Mouse (Mus musculus) hindbrain, embryonic 16.5 days (tissue): ENCODE measurements around the gene Ier2. TPM values are rescaled to one million over a fixed set of nuclear protein-coding genes. Genes with fewer than 3 reads are reported as not detected.

Experiments
- polyA plus RNA-seq: library from polyadenylated mRNA; unstranded; fragments of >200 nt; fragmentation: Nextera tagmentation; extraction: Ambion mirVana; gene quantifications from 2 replicates; pipeline ENCODE4 v1.2.1, GENCODE M21; 2015

Ier2 gene
- polyA plus RNA-seq, 1 experiment from 2014 or later, result 18.2 TPM

Other genes starting within 250 kb of the Ier2 start
- 66.8 and 71.2 TPM in 2 replicates for gene Trmt1, start 23.5 kb upstream of the Ier2 start, polyA plus RNA-seq
- gene Nacc1, start 25.0 kb upstream of the Ier2 start, polyA plus RNA-seq, result 12.4 and 15.5 TPM in 2 replicates
- 2.6 and 3.2 TPM in 2 replicates for gene Lyl1, start 38.6 kb upstream of the Ier2 start, polyA plus RNA-seq
- gene G430095P16Rik, start 60.2 kb upstream of the Ier2 start, polyA plus RNA-seq, result 0.82 and 0.89 TPM in 2 replicates
- gene Nfix, start 137.5 kb upstream of the Ier2 start, polyA plus RNA-seq, result 94.3 and 109 TPM in 2 replicates
- 15.4 and 17.1 TPM in 2 replicates for gene Dand5, start 160.0 kb upstream of the Ier2 start, polyA plus RNA-seq
- 40.6 and 40.7 TPM in 2 replicates for gene Gadd45gip1, start 168.7 kb upstream of the Ier2 start, polyA plus RNA-seq
- 78.2 and 95.4 TPM in 2 replicates for gene Rad23a, start 177.8 kb upstream of the Ier2 start, polyA plus RNA-seq
- gene Calr, start 184.1 kb upstream of the Ier2 start, polyA plus RNA-seq, result 743 and 792 TPM in 2 replicates
- 112 and 114 TPM in 2 replicates for gene Farsa, start 194.1 kb upstream of the Ier2 start, polyA plus RNA-seq
- gene Syce2, start 209.3 kb upstream of the Ier2 start, polyA plus RNA-seq, result 38.1 and 46.6 TPM in 2 replicates
- gene Gcdh, start 231.1 kb upstream of the Ier2 start, polyA plus RNA-seq, result 41.4 and 42.8 TPM in 2 replicates
- gene Klf1, start 239.1 kb upstream of the Ier2 start, polyA plus RNA-seq, result 0.39 and 0.56 TPM in 2 replicates
- 6.4 and 7.0 TPM in 2 replicates for gene Dnase2a, start 245.7 kb upstream of the Ier2 start, polyA plus RNA-seq